Mouse (Mus musculus) G1E (cell line): ENCODE measurements at regions not wholly inside any gene's neighbourhood (a gene's known extent, or its start where the extent isn't known, plus 50 kb on each side); places are given as distances from the start of the nearest gene placed in this dataset.

ENCODE experiments used
- CTCF ChIP-seq: IDR thresholded peaks from 2 replicates; pipeline ENCODE4 v1.5.1; 2012; ENCODE audit warnings: low read depth, low read length, inconsistent platforms, mixed read lengths
- GATA1 ChIP-seq: IDR thresholded peaks from 2 replicates; pipeline ENCODE4 v1.6.1; 2012; ENCODE audit warnings: borderline replicate concordance, low read length, inconsistent platforms, mixed read lengths
- GATA2 ChIP-seq: IDR thresholded peaks from 2 replicates; pipeline ENCODE4 v1.6.1; 2012; ENCODE audit warnings: low read depth, low read length, inconsistent platforms, borderline replicate concordance
- POLR2AphosphoS5 ChIP-seq: IDR thresholded peaks from 2 replicates; pipeline ENCODE4 v1.6.1; 2012; ENCODE audit warnings: low read depth, low read length, inconsistent platforms; ENCODE audit not compliant: insufficient replicate concordance
- TAL1 ChIP-seq: conservative IDR thresholded peaks from 2 replicates; pipeline ENCODE4 v1.6.1; 2012; ENCODE audit warnings: low read depth, low read length, inconsistent platforms, mixed read lengths

- no peak for TF ChIP-seq CTCF
- TF ChIP-seq TAL1, result no peak
- TF ChIP-seq GATA1, result no peak
- TF ChIP-seq GATA2, result no peak
- TF ChIP-seq POLR2AphosphoS5, result no peak
These were observed 189.8 kb upstream of the Tas2r119 start for GRCm38 (mm10) chr15:31987291-31987690.
